Mouse (Mus musculus): ENCODE data around the gene Ralbp1. TPM values are rescaled to one million over a fixed set of nuclear protein-coding genes. Genes with fewer than 3 reads are reported as not detected.

Ralbp1 gene
- polyA plus RNA-seq, 1 experiment from 2014 or later: 29.5 TPM

- H3K27me3 ChIP-seq (ENCODE audit: insufficient read depth, low read length): no peaks in the 10 kb centered on the region
- DNase-seq: no peak
- H3K9ac ChIP-seq (replicated peaks): no peak overlapping the region
- TF ChIP-seq EP300 (IDR thresholded peaks at IDR 0.05; ENCODE audit: low read depth) (no peak), CTCF (IDR thresholded peaks at IDR 0.05; ENCODE audit: low read depth) (no peak)
- no peak overlapping the region for H3K4me3 ChIP-seq (ENCODE audit: low read depth, low read length)
- no peak for ATAC-seq
- H3K4me2 ChIP-seq (ENCODE audit: low read depth, low read length): no peak overlapping the region
- WGBS (ENCODE audit: insufficient replicate concordance): 70% methylated on average over 6 of the region's 6 CpGs
- peaks cover 5% of the 10 kb centered on the region for H3K4me1 ChIP-seq (ENCODE audit: insufficient read depth)
- no peak overlapping the region for H3K27ac ChIP-seq (ENCODE audit: low read depth)
- H3K9me3 ChIP-seq (ENCODE audit: low read length): no peaks in the 10 kb centered on the region
- H3K36me3 ChIP-seq (replicated peaks; ENCODE audit: insufficient read depth, low read length): no peaks in the 10 kb centered on the region
These were observed 28.5 kb upstream of the Ralbp1 start for GRCm38 (mm10) chr17:65914083-65914482.

GRCm38 (mm10) chr17:65912202-65912601, 26.6 kb upstream of the Ralbp1 start:
- H3K4me2 ChIP-seq (ENCODE audit: low read depth, low read length): no peak overlapping the region
- no peak for DNase-seq
- no peaks in the 10 kb centered on the region for H3K36me3 ChIP-seq (replicated peaks; ENCODE audit: insufficient read depth, low read length)
- 60% methylated on average over 2 of the region's 2 CpGs for WGBS (ENCODE audit: insufficient replicate concordance)
- ATAC-seq: no peak
- H3K4me3 ChIP-seq (ENCODE audit: low read depth, low read length): no peak overlapping the region
- H3K9ac ChIP-seq (replicated peaks): no peak overlapping the region
- H3K4me1 ChIP-seq (ENCODE audit: insufficient read depth): peaks cover 4% of the 10 kb centered on the region; the same call in 1 of the 2 replicates
- TF ChIP-seq CTCF (IDR thresholded peaks at IDR 0.05; ENCODE audit: low read depth) (no peak), EP300 (IDR thresholded peaks at IDR 0.05; ENCODE audit: low read depth) (no peak)
- no peaks in the 10 kb centered on the region for H3K27me3 ChIP-seq (ENCODE audit: insufficient read depth, low read length)
- H3K27ac ChIP-seq (ENCODE audit: low read depth): no peak overlapping the region
- H3K9me3 ChIP-seq (ENCODE audit: low read length): no peaks in the 10 kb centered on the region

GRCm38 (mm10) chr17:65911285-65912069, 25.9 kb upstream of the Ralbp1 start:
- Histone ChIP-seq H3K27me3 (ENCODE audit: insufficient read depth, low read length) (no peaks in the 10 kb centered on the region), H3K4me2 (ENCODE audit: low read depth, low read length) (no peak overlapping the region), H3K27ac (ENCODE audit: low read depth) (no peak overlapping the region), H3K9me3 (ENCODE audit: low read length) (no peaks in the 10 kb centered on the region), H3K36me3 (replicated peaks; ENCODE audit: insufficient read depth, low read length) (no peaks in the 10 kb centered on the region), H3K4me1 (ENCODE audit: insufficient read depth) (peaks cover 4% of the 10 kb centered on the region; the same call in 1 of the 2 replicates), H3K4me3 (ENCODE audit: low read depth, low read length) (no peak overlapping the region), H3K9ac (replicated peaks) (no peak overlapping the region)
- TF ChIP-seq EP300 (IDR thresholded peaks at IDR 0.05; ENCODE audit: low read depth) (no peak), CTCF (IDR thresholded peaks at IDR 0.05; ENCODE audit: low read depth) (no peak)
- 80% methylated on average over 15 of the region's 15 CpGs for WGBS (ENCODE audit: insufficient replicate concordance)
- ATAC-seq: no peak
- DNase-seq: no peak

- DNase-seq: no peak
- peaks cover under 1% of the 10 kb centered on the region for H3K9me3 ChIP-seq (ENCODE audit: low read length)
- no peak for ATAC-seq
- no peak overlapping the region for H3K4me2 ChIP-seq (ENCODE audit: low read depth, low read length)
- H3K4me3 ChIP-seq (ENCODE audit: low read depth, low read length): no peak overlapping the region
- H3K27ac ChIP-seq (ENCODE audit: low read depth): no peak overlapping the region
- H3K36me3 ChIP-seq (replicated peaks; ENCODE audit: insufficient read depth, low read length): no peaks in the 10 kb centered on the region
- TF ChIP-seq EP300 (IDR thresholded peaks at IDR 0.05; ENCODE audit: low read depth) (no peak), CTCF (IDR thresholded peaks at IDR 0.05; ENCODE audit: low read depth) (no peak)
- H3K9ac ChIP-seq (replicated peaks): no peak overlapping the region
- H3K4me1 ChIP-seq (ENCODE audit: insufficient read depth): peaks cover 2% of the 10 kb centered on the region; the same call in 1 of the 2 replicates
- no peaks in the 10 kb centered on the region for H3K27me3 ChIP-seq (ENCODE audit: insufficient read depth, low read length)
These were observed 22.7 kb upstream of the Ralbp1 start for GRCm38 (mm10) chr17:65908270-65908669.

- H3K27me3 ChIP-seq (ENCODE audit: insufficient read depth, low read length): no peaks in the 10 kb centered on the region
- no peaks in the 10 kb centered on the region for H3K36me3 ChIP-seq (replicated peaks; ENCODE audit: insufficient read depth, low read length)
- peak overlapping the region; percentile 57 for H3K4me2 ChIP-seq (ENCODE audit: low read depth, low read length)
- H3K4me1 ChIP-seq (ENCODE audit: insufficient read depth): no peaks in the 10 kb centered on the region
- no peak for TF ChIP-seq CTCF (IDR thresholded peaks at IDR 0.05; ENCODE audit: low read depth)
- no peak for TF ChIP-seq EP300 (IDR thresholded peaks at IDR 0.05; ENCODE audit: low read depth)
- DNase-seq: peak; percentile 26
- peak overlapping the region; percentile 16; the same call in 1 of the 2 replicates for H3K27ac ChIP-seq (ENCODE audit: low read depth)
- 34% methylated on average over 11 of the region's 11 CpGs for WGBS (ENCODE audit: insufficient replicate concordance)
- no peak overlapping the region for H3K4me3 ChIP-seq (ENCODE audit: low read depth, low read length)
- H3K9me3 ChIP-seq (ENCODE audit: low read length): peaks cover 6% of the 10 kb centered on the region
- peak; percentile 72 for ATAC-seq
- H3K9ac ChIP-seq (replicated peaks): no peak overlapping the region
These were observed 21.4 kb upstream of the Ralbp1 start for GRCm38 (mm10) chr17:65906895-65907401.

- peak overlapping the region; percentile 57 for H3K4me2 ChIP-seq (ENCODE audit: low read depth, low read length)
- no peaks in the 10 kb centered on the region for H3K27me3 ChIP-seq (ENCODE audit: insufficient read depth, low read length)
- H3K27ac ChIP-seq (ENCODE audit: low read depth): peak overlapping the region; percentile 16; the same call in 1 of the 2 replicates
- ATAC-seq (no peak), DNase-seq (no peak)
- no peaks in the 10 kb centered on the region for H3K36me3 ChIP-seq (replicated peaks; ENCODE audit: insufficient read depth, low read length)
- peaks cover 6% of the 10 kb centered on the region for H3K9me3 ChIP-seq (ENCODE audit: low read length)
- H3K4me1 ChIP-seq (ENCODE audit: insufficient read depth): no peaks in the 10 kb centered on the region
- no peak for TF ChIP-seq EP300 (IDR thresholded peaks at IDR 0.05; ENCODE audit: low read depth)
- TF ChIP-seq CTCF (IDR thresholded peaks at IDR 0.05; ENCODE audit: low read depth): no peak
- H3K4me3 ChIP-seq (ENCODE audit: low read depth, low read length): no peak overlapping the region
- no peak overlapping the region for H3K9ac ChIP-seq (replicated peaks)
- 28% methylated on average over 11 of the region's 12 CpGs for WGBS (ENCODE audit: insufficient replicate concordance)
These were observed 20.8 kb upstream of the Ralbp1 start for GRCm38 (mm10) chr17:65906313-65906894.
